Mouse (Mus musculus) liver, embryonic 14.5 days (tissue): ENCODE measurements around the gene Gstt4.

Experiments used
- CTCF ChIP-seq: IDR thresholded peaks from 2 replicates; pipeline ENCODE4 v1.5.1; 2016; ENCODE audit warnings: antibody characterized with exemption, low read depth, control low read depth
- EP300 ChIP-seq: IDR thresholded peaks from 2 replicates; pipeline ENCODE4 v1.6.1; 2016; ENCODE audit warnings: antibody characterized with exemption, low read depth

DNA sequence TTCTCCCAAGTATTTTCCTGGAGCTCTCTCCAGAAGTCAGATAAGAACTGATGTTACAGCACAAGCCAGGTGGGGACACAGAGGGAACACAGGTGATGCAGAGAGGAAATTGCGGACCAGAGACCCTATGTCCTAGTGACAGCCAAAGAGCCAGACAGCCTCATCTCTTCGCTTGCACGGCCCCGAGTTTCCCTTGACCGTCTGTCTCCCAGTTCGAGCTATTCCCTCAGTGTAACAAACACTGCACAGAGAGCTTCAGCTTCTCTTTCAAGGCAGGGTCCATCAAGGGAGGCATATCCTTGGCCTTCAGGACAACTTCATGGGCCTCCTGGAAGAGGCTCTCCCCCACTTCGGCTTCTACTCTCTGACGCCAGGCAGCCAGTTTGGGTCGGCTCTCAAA lies 47.8 kb downstream of the Gstt4 start:
- TF ChIP-seq CTCF, result no peak
- no peak for TF ChIP-seq EP300
